Mouse (Mus musculus) midbrain, embryonic 14.5 days (tissue): Measurements from ENCODE around the gene Map2k2. TPM values are rescaled to one million over a fixed set of nuclear protein-coding genes. Genes with fewer than 3 reads are reported as not detected.
"Not testable (repeated sequence)": the region's sequence is repeated elsewhere in the genome, so short reads cannot be mapped to it uniquely, and the experiment has no call there.

Source experiments
- ATAC-seq: fragments of 200-750 bp; cut with Nextera tagmentation; 2 replicates; pipeline ENCODE4 v1.8.0; 2017; ENCODE audit warnings: moderate number of reproducible peaks, moderate library complexity; ENCODE audit not compliant: low FRiP score, low TSS enrichment
- DNase-seq: peaks from one replicate; pipeline ENCODE4 v3.0.0-alpha.2; 2015
- H3K27ac ChIP-seq: fragments of 300-500 bp; sonication (generic); replicated peaks from 2 replicates; pipeline ENCODE4 v1.5.1; 2014; ENCODE audit warnings: mild to moderate bottlenecking, low read depth, low read length, moderate library complexity
- H3K27me3 ChIP-seq: fragments of 300-500 bp; sonication (generic); 2 replicates; pipeline ENCODE4 v1.6.1; 2014; ENCODE audit warnings: low read length, control low read depth, mixed read lengths; ENCODE audit not compliant: control insufficient read depth, insufficient read depth
- H3K36me3 ChIP-seq: fragments of 300-500 bp; sonication (generic); 2 replicates; pipeline ENCODE4 v1.6.1; 2014; ENCODE audit warnings: low read length, control low read depth; ENCODE audit not compliant: control insufficient read depth, insufficient read depth
- H3K4me1 ChIP-seq: fragments of 300-500 bp; sonication (generic); 2 replicates; pipeline ENCODE4 v1.6.1; 2014; ENCODE audit warnings: mild to moderate bottlenecking, antibody characterized with exemption, low read length, control low read depth; ENCODE audit not compliant: control insufficient read depth, insufficient read depth
- H3K4me2 ChIP-seq: fragments of 300-500 bp; sonication (generic); 2 replicates; pipeline ENCODE4 v1.6.1; 2014; ENCODE audit warnings: mild to moderate bottlenecking, low read length, moderate library complexity
- H3K4me3 ChIP-seq: fragments of 300-500 bp; sonication (generic); replicated peaks from 2 replicates; pipeline ENCODE4 v1.5.1; 2014; ENCODE audit warnings: low read depth, low read length
- H3K9ac ChIP-seq: fragments of 300-500 bp; sonication (generic); replicated peaks from 2 replicates; pipeline ENCODE4 v1.6.1; 2014; ENCODE audit warnings: mild to moderate bottlenecking, low read length, moderate library complexity
- H3K9me3 ChIP-seq: fragments of 300-500 bp; sonication (generic); 2 replicates; pipeline ENCODE4 v1.6.1; 2016; ENCODE audit warnings: low read length, control low read depth, mixed read lengths; ENCODE audit not compliant: control insufficient read depth
- WGBS: fragments of 180-500 bp; shearing (Covaris S2); extraction: QIAGEN DNeasy Blood & Tissue Kit; methylation state at CpG from one replicate; pipeline ENCODE4 v1.1.7; 2014; 5-methylcytosine and 5-hydroxymethylcytosine counted together
- polyA plus RNA-seq: library from polyadenylated mRNA; unstranded; fragments of >200 nt; fragmentation: Nextera tagmentation; extraction: Ambion mirVana; gene quantifications from 2 replicates; pipeline ENCODE4 v1.2.1, GENCODE M21; 2014

Map2k2 gene
- polyA plus RNA-seq: 236 and 240 TPM in 2 replicates

DNA sequence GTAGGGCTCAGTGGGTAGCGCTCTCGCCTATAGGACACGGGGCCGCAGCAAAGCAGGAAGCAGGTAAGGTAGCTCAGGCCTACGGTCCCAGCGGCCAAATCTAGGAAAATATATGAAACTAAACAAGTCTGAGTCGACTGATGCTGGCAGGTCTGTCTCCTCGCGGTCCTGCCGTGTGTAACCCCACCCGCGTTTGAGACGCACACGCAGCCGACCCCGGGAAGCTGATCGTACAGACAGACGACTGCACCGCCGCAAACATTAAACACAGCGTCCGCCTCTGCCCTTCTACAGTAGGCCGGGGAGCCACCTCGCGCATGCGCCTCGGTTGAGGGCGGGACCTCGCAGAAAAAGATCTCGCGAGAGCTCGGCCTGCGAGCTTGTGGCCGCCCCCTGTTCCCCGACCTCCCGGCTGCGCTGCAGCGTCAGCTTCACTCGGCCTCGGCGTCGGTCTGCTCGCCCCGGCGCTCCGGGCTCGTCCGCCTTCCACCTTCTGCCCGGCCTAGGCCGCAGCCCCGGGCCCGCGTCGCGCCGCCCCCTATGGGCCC lies at the start of gene Map2k2:
Gene Map2k2, plus strand, starts transcription at position 351 of the 548 bp plus-strand sequence.
- Histone ChIP-seq H3K27me3 (no peaks in the 10 kb centered on the region), H3K4me3 (peak within 1 kb of the TSS; percentile 97), H3K4me1 (peaks cover 19% of the 10 kb centered on the region), H3K27ac (peak within 1 kb of the TSS; percentile 99), H3K36me3 (peaks cover 26% of the 10 kb centered on the region), H3K9ac (peak within 1 kb of the TSS; percentile 98), H3K4me2 (peak within 1 kb of the TSS; percentile 77), H3K9me3 (no peaks in the 10 kb centered on the region)
- WGBS: under 1% methylated on average over 55 of the region's 56 CpGs
- ATAC-seq: peak; percentile 94
- DNase-seq: peak; percentile 99

DNA sequence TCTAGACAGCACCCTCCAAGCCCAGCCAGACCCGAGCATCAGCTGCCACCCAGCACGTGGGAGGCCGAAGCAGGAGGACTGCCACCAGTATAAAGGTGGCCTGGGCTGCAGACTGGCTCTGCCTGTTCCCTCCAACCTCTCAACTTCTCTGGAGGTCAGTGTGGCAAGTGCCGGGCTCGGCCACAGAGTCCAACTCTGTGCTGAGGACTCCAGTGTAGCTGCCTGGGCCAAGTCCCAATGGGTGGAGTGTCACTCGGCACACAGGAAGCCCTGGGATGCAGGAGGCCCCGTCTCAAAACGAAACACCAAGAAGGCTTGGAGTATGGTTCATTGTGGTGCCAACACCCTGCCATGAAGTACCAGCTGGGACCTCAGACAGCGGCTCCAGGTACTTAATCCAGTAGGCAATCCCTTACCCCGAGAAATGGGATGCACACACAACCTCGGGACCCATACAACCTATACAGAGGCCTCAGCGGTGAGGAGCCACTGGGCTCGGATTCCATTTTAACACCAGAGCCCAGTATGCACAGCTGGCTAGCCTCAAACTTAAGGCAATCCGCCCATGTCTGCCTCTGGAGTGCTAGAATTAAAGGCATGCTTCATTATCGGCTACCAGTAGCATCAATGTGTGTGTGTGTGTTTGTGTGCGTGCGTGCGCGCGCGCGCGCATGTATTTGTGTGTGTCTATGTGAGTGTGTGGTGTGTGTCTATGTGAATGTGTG lies 48.1 kb upstream of the Map2k2 start:
- peaks cover 11% of the 10 kb centered on the region for H3K4me1 ChIP-seq
- H3K27me3 ChIP-seq: no peaks in the 10 kb centered on the region
- peaks cover 13% of the 10 kb centered on the region; the same call in 1 of the 2 replicates for H3K36me3 ChIP-seq
- DNase-seq (no peak), ATAC-seq (no peak)
- no peak overlapping the region for H3K27ac ChIP-seq
- 95% methylated on average over 23 of the region's 23 CpGs for WGBS
- no peaks in the 10 kb centered on the region for H3K9me3 ChIP-seq
- no peak overlapping the region for H3K4me2 ChIP-seq
- H3K4me3 ChIP-seq: no peak overlapping the region
- H3K9ac ChIP-seq: no peak overlapping the region; the same call in 1 of the 2 replicates

DNA sequence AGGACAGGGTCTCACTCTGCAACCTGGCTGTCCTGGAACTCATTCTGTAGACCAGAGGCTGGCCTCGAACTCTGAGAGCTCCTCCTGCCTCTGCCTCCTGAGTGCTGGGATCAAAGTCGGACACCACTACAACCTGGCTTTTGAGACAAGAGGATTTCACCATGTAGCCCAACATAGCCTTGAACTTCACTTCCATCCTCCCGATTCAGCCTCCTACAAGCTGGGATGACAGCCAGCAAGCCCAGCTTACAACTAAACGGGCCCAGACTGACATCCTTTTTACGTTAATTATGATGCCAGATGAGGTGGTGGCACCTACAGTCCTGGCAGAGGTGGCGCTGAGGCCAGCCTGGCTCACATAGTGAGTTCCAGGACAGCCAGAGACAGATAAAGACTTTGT lies 46.8 kb upstream of the Map2k2 start:
- Histone ChIP-seq H3K4me3 (peak overlapping the region; percentile 79), H3K36me3 (0 out of 2 replicates have a peak, but pooled peaks cover 11% of the 10 kb centered on the region), H3K27ac (no peak overlapping the region), H3K4me2 (peak overlapping the region; percentile 91), H3K9ac (peak overlapping the region; percentile 80; the same call in 1 of the 2 replicates), H3K27me3 (no peaks in the 10 kb centered on the region), H3K9me3 (no peaks in the 10 kb centered on the region), H3K4me1 (peaks cover 11% of the 10 kb centered on the region)
- ATAC-seq (no peak), DNase-seq (no peak)
- WGBS: 87% methylated on average over 6 of the region's 6 CpGs

DNA sequence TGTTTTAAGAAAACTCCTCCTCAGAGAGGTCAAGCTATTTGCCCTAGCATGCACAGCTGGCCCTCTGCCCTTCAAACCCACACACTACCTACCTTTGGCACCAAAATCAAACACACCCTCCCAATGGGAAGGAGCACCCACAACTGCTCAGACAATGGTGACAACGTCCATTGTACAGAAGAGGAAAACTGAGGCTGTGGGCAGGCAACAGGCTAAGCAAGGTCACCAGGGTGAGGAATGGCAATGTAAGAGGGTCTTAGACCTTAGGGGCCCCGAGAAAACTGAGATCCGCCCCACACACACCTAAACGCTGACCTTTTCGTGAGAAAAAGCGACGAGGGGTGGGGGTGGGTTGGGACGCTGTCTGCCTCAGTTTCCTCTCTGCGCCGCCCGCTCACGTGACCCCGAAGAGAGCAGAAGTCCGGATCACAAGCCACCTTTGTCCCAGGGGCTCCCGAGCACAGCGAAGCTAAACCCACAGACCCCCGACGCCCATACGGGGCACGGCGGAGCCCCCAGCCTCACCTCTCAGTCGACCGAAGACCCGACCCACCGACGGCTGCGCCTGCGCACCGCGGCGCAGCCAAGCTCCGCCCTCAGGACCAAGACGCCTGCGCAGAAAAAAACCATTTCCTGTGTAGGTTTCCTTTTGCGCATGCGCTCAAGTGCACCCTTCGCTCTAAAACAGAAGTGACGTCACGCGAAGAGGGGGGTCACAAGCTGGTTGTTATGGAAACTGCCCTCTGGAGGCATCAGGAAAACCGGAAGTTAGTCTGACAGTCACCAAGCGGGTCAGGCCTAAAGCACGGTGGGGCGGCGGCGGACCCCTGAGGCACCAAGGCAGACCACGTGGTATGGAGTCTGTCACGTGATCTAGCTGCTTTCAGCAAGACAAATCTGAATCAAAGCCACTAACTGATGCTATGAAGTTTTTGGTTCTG lies 45.8 kb upstream of the Map2k2 start, which contains the start of gene Sgta:
Gene Sgta, minus strand, starts transcription at position 579 of the 941 bp plus-strand sequence.
- Histone ChIP-seq H3K9me3 (no peaks in the 10 kb centered on the region), H3K27ac (0 out of 2 replicates have a peak within 1 kb of the TSS, but pooled peaks have one; percentile 41), H3K4me3 (peak within 1 kb of the TSS; percentile 79), H3K9ac (peak within 1 kb of the TSS; percentile 80), H3K27me3 (no peaks in the 10 kb centered on the region), H3K4me2 (peak within 1 kb of the TSS; percentile 91), H3K4me1 (peaks cover 11% of the 10 kb centered on the region), H3K36me3 (0 out of 2 replicates have a peak, but pooled peaks cover 8% of the 10 kb centered on the region)
- WGBS: under 1% methylated on average over 48 of the region's 48 CpGs
- DNase-seq (peak; percentile 100), ATAC-seq (peak; percentile 94)

DNA sequence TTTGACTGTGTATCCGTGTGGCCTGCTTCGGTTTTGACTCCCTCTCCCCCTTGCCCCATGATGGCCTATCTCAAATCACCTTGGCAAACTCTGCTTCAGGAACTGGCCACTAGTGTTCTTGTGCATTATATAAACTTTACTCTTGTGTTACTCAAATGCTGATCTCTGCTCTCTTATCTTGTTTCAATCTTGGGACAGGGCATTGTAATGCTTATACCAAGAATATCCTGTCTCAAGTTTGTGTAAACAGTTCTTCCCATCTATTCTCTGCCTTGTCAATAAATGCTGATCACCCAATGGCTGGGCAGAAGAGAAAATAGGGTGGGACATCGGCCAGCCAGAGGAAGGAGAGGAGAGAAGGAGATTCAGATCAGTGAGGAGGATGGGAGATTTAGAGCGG lies 43.0 kb upstream of the Map2k2 start:
- no peak for ATAC-seq
- 67% methylated on average over 4 of the region's 4 CpGs for WGBS

DNA sequence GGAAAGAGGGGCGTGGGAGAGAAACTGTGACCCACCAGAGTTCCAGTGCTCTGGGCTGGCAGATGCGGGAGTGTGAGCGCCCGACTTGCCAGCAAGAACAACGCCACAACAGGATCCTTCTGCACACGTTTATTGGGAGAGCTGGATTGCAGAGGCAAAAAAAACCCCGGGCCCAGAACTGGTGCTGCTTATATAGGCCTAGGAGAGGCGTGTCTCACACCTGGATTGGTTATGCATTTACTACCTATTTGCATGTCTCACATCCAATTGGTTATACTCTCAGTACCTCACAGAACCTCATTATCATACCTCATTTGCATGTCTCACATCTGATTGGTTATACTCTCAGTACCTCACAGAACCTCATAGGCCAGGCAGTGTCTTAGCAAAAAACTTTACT lies 41.2 kb upstream of the Map2k2 start:
- WGBS: 90% methylated on average over 8 of the region's 8 CpGs
- not testable (repeated sequence) for H3K27me3 ChIP-seq, H3K4me1 ChIP-seq, H3K9me3 ChIP-seq, H3K36me3 ChIP-seq, ATAC-seq, H3K4me3 ChIP-seq, H3K27ac ChIP-seq, H3K4me2 ChIP-seq, H3K9ac ChIP-seq, DNase-seq

More for the DNA sequence above, 43.0 kb upstream of the Map2k2 start:
- Histone ChIP-seq H3K4me2 (no peak overlapping the region), H3K9ac (no peak overlapping the region), H3K4me3 (no peak overlapping the region), H3K4me1 (peaks cover 11% of the 10 kb centered on the region), H3K27ac (no peak overlapping the region), H3K27me3 (no peaks in the 10 kb centered on the region), H3K9me3 (no peaks in the 10 kb centered on the region), H3K36me3 (no peaks in the 10 kb centered on the region)
- no peak for DNase-seq

DNA sequence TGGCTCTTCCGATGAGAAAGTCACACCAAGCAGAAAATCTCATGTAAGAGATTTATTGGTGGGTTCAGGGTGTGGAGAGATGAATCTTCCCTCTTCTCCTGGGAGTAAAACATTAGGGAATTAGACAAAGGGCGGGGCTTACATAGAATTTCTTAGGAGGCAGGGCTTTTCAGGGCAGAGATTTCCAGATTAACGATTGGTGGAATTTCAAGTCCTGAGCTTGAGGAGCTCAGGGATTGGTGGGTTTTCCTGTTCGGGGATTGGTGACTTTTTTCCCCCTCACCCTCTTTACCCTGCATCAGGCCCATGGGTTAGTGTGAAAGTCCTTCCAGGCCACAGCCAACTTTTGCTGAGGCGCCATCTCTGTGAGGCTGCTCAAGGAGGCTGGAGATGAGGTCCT lies 37.0 kb upstream of the Map2k2 start:
- peaks cover 11% of the 10 kb centered on the region for H3K36me3 ChIP-seq
- no peak overlapping the region for H3K4me3 ChIP-seq
- WGBS: 76% methylated on average over 5 of the region's 5 CpGs
- H3K9me3 ChIP-seq: no peaks in the 10 kb centered on the region
- H3K9ac ChIP-seq: 0 out of 2 replicates have a peak overlapping the region, but pooled peaks have one; percentile 17
- ATAC-seq (no peak), DNase-seq (no peak)
- H3K27ac ChIP-seq: 0 out of 2 replicates have a peak overlapping the region, but pooled peaks have one; percentile 37
- H3K4me2 ChIP-seq: no peak overlapping the region
- H3K27me3 ChIP-seq: no peaks in the 10 kb centered on the region
- H3K4me1 ChIP-seq: peaks cover 12% of the 10 kb centered on the region

DNA sequence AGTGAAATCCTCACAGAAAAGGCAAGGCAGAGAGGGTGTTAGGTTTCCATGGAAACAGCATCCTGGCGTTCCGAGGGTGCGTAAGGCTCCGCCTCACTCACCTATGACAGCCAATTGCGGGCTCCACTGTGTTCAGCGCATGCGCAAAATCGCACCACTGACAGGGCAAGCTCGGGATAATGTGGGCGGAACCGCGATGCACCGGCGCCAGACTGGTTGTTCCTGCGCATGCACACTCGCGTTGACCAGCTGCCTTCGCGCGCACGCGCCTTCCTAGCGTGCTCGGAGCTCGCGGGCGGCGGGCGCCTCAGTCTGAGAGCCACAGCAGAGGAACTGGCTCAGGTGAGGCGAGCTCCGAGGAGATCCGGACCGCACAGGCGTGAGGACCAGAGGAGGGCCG lies 35.9 kb upstream of the Map2k2 start, which contains the start of gene Thop1:
Gene Thop1, plus strand, starts transcription at position 200 of the 400 bp plus-strand sequence.
- DNase-seq: peak; percentile 100
- Histone ChIP-seq H3K4me1 (peaks cover 12% of the 10 kb centered on the region), H3K27ac (peak within 1 kb of the TSS; percentile 69), H3K4me3 (peak within 1 kb of the TSS; percentile 71), H3K27me3 (no peaks in the 10 kb centered on the region), H3K9ac (peak within 1 kb of the TSS; percentile 80), H3K36me3 (peaks cover 20% of the 10 kb centered on the region), H3K9me3 (no peaks in the 10 kb centered on the region), H3K4me2 (peak within 1 kb of the TSS; percentile 78)
- under 1% methylated on average over 35 of the region's 35 CpGs for WGBS
- peak; percentile 96 for ATAC-seq
